Mouse (Mus musculus) left cerebral cortex, adult 2 months (tissue): Measurements from ENCODE around the gene Shank1. TPM values are rescaled to one million over a fixed set of nuclear protein-coding genes. Genes with fewer than 3 reads are reported as not detected.

Source experiments
- DNase-seq, 2 experiments: peaks; one replicate each; pipeline ENCODE4 v3.0.0; 2021 to 2022; ENCODE audit warnings: low spot score in 2 of 2, mixed read lengths in 1 of 2; ENCODE audit errors: extremely low spot score in 1 of 2
- H3K27ac ChIP-seq: fragments of 200-600 bp; 2 replicates; pipeline ENCODE4 v1.8.1; 2022
- H3K4me3 ChIP-seq: fragments of 200-600 bp; 2 replicates; pipeline ENCODE4 v1.8.1; 2022
- CTCF ChIP-seq: fragments of 200-600 bp; IDR thresholded peaks from 2 replicates; pipeline ENCODE4 v1.8.1; 2022; ENCODE audit warnings: antibody characterized with exemption, mild to moderate bottlenecking, moderate library complexity
- intact Hi-C: fragments of 180-260 bp; cut with DNase I; formaldehyde crosslinking; loops from one replicate; pipeline ENCODE4 v1.15.1; 2025
- total RNA-seq, 2 experiments: library from RNA; stranded (reverse); gene quantifications; 2 replicates each; pipeline ENCODE4 v1.2.3; 2021

Shank1 gene
- total RNA-seq, 2 experiments from 2014 or later, result 637 to 705 TPM

DNA sequence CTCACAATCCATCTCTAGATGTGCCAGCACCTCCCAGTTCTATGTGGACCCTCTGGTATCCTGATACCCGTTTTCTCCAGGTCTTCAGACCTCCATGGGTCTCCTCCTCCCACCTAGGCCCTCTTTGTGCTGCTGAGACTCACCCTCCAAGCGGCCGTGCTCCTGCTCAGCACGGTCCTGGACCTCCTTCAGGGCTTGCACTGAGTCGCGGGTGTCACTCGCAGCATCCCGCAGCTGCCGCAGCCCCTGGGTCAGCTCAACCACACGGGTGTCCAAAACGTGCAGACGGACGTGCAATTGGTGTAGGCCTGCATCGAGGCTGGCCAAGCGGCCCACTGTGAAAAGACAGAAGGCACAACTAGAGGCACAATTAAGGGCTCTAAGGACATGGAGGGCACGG, 4.4 kb upstream of the Shank1 start:
- TF ChIP-seq CTCF, result no peak
- intact Hi-C loops, result loop anchor here (2.0 kb wide), 1 partner anchor 43 kb away; no protein-coding TSS in a partner anchor
- Histone ChIP-seq H3K4me3 (peak overlapping the region; percentile 2; the same call in 1 of the 2 replicates), H3K27ac (peak overlapping the region; percentile 67)
- no peak for DNase-seq

DNA sequence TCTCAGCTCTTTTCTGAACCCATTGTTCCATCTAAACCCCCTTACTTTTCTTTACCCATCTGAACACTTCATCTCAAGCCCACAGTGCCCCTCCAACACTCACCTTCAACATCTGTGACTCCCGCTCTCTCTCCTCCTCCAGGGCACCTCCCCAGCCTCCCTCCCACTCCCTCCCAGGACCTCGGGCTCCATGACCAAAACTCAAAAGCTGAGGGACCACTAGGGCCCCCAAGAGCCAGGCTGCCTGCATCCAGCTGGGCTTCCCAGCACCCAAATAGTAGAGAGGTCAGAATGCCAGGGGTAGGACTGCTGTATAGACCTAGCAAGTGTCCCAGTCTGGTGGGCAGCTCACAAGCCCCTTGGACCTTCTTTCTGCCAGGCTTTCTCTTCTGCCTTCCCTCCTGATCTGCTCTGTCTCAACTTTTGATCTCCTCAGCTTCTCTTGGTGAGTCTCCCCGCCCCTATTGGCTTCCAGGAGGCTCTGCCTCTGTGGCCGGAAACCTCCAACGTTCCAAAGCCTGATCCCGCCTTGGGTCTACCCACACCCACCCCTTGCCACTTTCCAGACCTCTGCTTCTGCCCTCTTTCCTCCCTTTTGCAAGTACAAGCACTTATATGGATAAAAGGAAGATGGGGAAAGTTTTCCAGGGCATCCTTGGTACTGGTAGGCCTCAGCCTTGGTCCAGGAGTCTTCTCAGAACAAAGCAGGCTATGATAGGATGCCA, 3.4 kb upstream of the Shank1 start, which contains the start of gene Clec11a:
TSS of gene Clec11a (minus strand) at position 387 of the 725 bp plus-strand sequence.
- intact Hi-C loops, result no loop called here
- no peak for TF ChIP-seq CTCF

DNA sequence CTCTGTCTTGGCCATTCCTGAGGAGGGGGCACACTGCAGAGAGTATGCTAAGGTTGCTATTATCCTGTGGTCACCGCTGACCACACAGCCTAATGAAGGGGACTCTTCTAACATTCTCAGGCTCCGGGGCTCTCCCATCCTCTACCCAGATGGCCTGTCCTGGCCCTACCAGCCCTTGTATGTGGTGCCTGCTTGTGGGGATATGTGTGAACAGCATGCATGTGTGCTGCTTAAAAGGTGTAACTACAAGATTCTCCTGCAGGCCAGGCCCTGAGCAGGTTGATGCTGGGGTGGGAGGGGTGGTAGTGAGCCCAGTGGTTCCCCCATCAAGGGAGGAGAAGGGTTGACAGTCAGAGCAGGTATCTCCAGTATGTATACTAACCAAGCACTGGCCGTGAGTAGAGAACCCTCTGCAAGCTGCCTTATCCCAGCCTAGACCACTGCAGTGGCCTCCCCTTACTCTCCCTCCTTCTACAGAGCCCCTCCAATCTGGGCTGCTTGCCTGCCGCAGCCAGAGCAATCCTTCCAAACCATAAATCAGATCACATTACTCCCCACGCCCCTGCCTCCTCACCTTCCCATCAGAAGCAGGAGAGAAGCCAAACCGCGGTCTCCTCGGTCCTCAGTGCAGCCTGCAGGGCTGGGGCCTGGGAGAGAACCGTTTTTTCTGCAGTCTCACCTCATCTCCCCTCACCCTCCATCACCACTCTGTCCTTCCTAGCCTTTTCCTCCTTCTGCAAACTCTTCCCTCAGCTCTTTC, 2.6 kb upstream of the Shank1 start:
- intact Hi-C loops, result no loop called here
- no peak; the same call in 1 of the 2 replicates for TF ChIP-seq CTCF
- DNase-seq, result no peak
- Histone ChIP-seq H3K4me3 (no peak overlapping the region), H3K27ac (no peak overlapping the region)

More for the DNA sequence above, 3.4 kb upstream of the Shank1 start, which contains the start of gene Clec11a:
- Histone ChIP-seq H3K4me3 (no peak within 1 kb of the TSS), H3K27ac (peak within 1 kb of the TSS; percentile 67)
- DNase-seq, result no peak

DNA sequence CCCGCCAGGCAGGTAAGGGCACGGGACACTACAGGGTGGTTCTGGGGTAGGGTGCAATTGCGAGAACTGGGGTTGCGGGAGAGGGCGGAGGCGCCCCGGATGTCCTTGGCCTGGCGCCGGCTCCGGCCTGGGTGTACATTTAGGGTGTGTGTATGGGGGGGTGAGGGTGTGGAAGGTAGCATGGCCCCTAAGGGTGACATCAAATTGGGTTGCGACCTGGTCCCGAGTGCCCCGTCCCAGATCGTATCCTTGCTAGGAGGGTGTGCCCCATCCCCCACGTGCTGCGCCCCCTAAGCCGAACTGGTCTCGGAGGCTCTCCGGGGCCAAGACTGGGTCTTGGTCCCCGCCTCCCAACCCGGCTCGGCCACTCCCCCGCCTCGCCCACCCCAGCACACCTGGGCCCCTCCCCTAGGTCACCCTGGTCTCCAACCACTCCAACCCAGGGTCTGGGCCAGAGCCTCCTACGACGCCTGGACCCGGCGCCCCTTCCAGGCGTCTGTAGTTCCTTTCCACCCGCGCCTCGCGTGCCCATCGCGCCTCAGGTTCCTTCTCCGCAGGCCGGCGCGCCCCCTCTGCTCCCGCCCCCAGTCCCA, 328 bp downstream of the Shank1 start:
- DNase-seq, result no peak
- TF ChIP-seq CTCF, result no peak
- H3K27ac ChIP-seq, result peak overlapping the region; percentile 96
- intact Hi-C loops, result loop anchor here (2.0 kb wide), 1 partner anchor 42 kb away; no protein-coding TSS in a partner anchor
- H3K4me3 ChIP-seq, result peak overlapping the region; percentile 76

DNA sequence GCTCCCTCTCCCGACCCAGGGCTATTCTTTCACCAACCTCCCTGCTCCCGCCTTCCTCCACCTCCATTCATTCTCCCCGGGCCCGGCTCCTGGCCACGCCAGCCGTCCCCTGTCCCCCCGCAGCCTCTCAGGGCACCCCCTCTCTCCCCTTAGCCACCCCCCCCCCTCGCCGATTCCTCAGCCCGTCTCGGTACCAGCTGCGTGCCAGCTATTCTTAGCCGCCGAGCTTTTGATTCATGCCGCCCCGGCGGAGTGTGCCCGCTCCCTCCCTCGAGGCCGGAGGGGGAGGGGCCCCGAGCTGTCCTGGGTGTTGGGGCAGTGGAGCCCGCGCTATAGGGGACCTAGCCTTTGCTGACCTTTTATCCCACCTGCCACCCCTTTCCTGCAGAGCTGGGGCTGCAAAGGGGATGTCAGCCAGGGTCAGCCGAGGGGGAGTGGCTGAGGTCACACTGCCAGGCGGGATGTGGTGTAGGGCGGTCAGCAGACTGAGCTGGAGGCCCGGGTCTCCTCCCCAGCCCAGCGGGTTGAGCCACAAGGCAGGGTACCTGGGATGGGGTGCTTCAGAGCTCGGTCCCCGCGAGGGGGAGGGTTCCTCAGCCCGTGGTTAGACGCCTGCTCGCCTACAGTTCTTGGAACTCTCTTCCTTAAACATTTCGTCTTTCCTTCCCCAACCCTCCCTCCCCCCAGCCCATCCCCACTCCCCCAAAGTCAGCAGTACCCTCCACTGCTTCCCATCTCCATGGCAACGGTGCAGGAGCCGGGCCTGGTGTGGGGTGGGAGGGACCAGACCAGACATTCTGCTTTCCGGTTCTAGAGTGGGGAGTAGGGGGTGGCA, 1.0 kb downstream of the Shank1 start:
- DNase-seq, result peak; percentile 74 to 81
- intact Hi-C loops, result loop anchor here (1.0 to 2.0 kb wide), 2 partner anchors 26 to 42 kb away; no protein-coding TSS in a partner anchor
- Histone ChIP-seq H3K27ac (peak overlapping the region; percentile 96), H3K4me3 (peak overlapping the region; percentile 76)
- no peak for TF ChIP-seq CTCF

DNA sequence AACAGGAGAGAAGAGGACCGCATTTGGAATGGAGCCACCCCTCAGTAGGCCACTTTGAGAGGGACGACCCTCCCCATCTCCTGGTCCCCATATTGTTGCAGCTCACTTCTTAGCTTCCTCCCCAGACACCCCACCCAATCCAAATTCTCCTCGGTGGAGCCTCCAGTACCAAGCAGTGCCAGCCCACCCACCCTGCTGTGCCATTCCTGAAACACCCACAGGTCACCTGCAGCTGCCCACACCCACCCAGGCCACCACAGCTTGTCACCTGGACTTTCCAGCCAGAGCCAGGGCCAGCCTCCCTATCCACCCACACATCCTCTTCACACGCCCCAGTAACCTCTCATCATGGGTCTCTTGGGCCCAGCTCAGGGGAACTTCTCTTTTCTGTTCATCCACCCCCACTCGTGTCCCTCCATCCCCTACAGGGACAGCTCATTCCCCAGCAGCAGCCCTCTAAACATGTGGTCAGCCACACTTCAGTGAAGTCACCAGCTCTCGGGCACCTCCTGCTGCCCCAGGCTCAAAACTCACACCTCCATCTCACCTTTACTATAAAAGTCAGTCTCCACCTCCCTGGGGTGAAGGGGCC, 1.8 kb downstream of the Shank1 start:
- Histone ChIP-seq H3K27ac (peak overlapping the region; percentile 96), H3K4me3 (peak overlapping the region; percentile 76)
- DNase-seq, result peak in 1 of 2 experiments; percentile 52
- no peak; the same call in 1 of the 2 replicates for TF ChIP-seq CTCF
- intact Hi-C loops, result loop anchor here (1.0 to 2.0 kb wide), 2 partner anchors 25 to 41 kb away; no protein-coding TSS in a partner anchor

DNA sequence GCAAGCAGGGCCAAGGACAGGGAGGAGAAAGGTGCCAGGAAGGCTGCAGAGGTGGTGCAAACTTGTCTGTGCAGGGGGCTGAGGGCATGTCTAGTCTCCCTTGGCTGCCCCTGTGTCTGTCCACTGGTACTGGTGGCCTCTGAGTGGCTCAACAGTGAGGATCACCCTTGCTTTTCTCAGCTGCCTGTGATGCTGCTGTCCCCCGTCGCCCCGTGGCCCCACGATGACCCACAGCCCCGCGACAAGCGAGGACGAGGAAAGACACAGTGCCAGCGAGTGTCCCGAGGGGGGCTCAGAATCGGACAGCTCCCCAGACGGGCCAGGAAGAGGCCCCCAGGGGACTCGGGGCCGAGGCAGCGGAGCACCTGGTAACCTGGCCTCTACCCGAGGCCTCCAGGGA, 2.4 kb downstream of the Shank1 start:
- Histone ChIP-seq H3K27ac (peak overlapping the region; percentile 96), H3K4me3 (no peak overlapping the region)
- DNase-seq, result no peak
- no peak for TF ChIP-seq CTCF
- intact Hi-C loops, result no loop called here

DNA sequence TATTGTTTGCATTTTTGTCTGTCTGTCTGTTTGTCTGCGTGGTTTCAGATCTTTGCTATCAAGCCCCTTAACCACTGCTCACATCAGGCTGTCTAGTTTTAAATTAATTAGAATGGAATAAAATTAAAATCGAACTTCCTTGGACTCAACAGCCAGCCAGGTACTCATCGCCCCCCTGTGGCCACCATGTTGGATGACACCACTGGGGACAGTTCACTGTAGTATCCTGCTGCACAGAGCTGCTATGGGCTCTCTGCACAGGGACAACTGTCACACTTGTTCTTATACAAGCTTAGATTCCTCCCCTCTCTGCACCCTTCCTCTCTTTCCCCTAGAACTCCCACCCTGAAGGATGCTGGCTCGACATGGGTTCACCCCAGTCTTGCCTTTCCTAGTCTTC, 7.9 kb downstream of the Shank1 start:
- Histone ChIP-seq H3K27ac (no peak overlapping the region), H3K4me3 (no peak overlapping the region)
- no peak for DNase-seq
- peak; percentile 63 for TF ChIP-seq CTCF
- intact Hi-C loops, result no loop called here

DNA sequence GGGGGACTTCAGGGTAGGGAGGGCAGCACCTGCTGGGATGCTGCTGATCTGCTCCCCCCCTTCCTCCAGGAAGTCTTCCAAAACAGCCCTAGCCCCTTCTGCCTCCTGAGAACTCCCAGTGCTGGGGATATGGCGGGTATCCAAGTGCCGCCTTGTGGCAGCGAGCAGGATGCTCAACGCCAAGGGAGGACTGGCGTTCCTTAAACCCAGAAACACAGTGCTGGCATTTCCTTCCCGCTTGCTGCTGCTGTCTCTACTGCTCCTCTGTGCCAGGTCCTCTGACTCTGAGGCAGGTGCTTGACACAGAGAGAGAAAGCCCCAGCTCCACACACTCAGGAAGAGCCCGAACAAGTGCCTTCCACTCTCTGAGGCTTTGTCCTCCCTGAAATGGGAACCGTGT, 10.8 kb downstream of the Shank1 start:
- DNase-seq, result peak in 1 of 2 experiments; percentile 51
- no peak overlapping the region for H3K4me3 ChIP-seq
- intact Hi-C loops, result no loop called here
- TF ChIP-seq CTCF, result peak; percentile 48
- peak overlapping the region; percentile 61 for H3K27ac ChIP-seq

DNA sequence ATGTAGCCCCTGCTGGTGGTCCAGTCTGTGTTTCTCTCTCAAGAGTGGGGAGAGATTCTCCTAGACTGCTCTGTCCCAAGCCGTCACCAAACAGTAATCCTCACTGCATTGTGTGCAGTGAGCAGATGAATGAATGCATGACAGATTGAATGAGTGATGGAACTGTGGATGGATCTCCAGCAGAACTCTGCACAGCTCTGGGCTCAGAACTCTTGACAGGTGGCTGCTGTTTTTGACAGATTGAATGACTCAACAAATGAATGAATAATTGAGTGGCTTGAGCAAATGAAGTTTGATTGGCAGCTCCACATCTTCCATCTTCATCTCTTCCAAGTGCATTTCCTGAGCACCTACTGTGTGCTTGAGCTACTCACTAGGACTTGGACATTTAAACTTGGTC, 12.2 kb downstream of the Shank1 start:
- Histone ChIP-seq H3K27ac (no peak overlapping the region), H3K4me3 (no peak overlapping the region)
- TF ChIP-seq CTCF, result no peak
- no peak for DNase-seq
- intact Hi-C loops, result no loop called here

DNA sequence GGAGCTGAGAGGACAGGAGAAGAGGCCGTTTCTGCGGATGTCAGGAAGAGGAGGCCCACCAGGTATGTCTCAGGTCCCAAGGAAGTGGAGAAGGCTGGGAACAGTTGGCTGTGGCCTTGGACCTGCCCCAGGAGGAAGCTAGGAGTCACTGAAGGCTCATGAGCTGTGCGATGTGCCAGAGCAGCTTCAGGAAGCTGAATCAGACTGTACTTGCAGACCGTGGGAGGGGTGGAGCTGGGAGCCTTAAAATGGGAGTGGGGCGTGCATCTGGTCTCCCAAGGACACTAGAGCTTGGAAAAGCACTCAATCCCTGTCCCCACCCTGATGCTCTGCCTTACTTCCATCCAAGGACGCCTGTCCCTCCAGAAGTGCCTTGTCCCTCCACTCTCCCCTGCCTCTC, 16.6 kb downstream of the Shank1 start:
- no peak for TF ChIP-seq CTCF
- no peak overlapping the region for H3K4me3 ChIP-seq
- intact Hi-C loops, result no loop called here
- H3K27ac ChIP-seq, result 0 out of 2 replicates have a peak overlapping the region, but pooled peaks have one; percentile 13
- no peak for DNase-seq
